Comparison of ENCODE assay signal across 8 mouse cellular contexts in genomic region chr9:22389736-22390245, GRCm38 (mm10). TPM values are rescaled to one million over a fixed set of nuclear protein-coding genes. Genes with fewer than 3 reads are reported as not detected.
DNase-seq lines count a peak whose midpoint lies in the region; ATAC-seq lines count a peak whose summit lies in the region.

No protein-coding gene starts in this region.

- H3K36me3 ChIP-seq in heart, embryonic 11.5 days (ENCODE audit: control insufficient read depth, insufficient read depth, low read length) = no peaks in the 10 kb centered on the region
- H3K36me3 ChIP-seq in hindbrain, embryonic 11.5 days (ENCODE audit: control insufficient read depth, insufficient read depth, low read length) = no peaks in the 10 kb centered on the region
- H3K36me3 ChIP-seq in midbrain, embryonic 12.5 days = no peaks in the 10 kb centered on the region

- H3K4me2 ChIP-seq in heart, embryonic 11.5 days = peak overlapping the region; percentile 87
- peak overlapping the region; percentile 67; the same call in 1 of the 2 replicates for H3K4me2 ChIP-seq in hindbrain, embryonic 11.5 days (replicated peaks; ENCODE audit: low read depth, low read length)
- peak overlapping the region; percentile 62 for H3K4me2 ChIP-seq in midbrain, embryonic 12.5 days (replicated peaks)

- peaks cover 17% of the 10 kb centered on the region for H3K4me1 ChIP-seq in heart, embryonic 11.5 days (ENCODE audit: control insufficient read depth, insufficient read depth, low read length)
- H3K4me1 ChIP-seq in hindbrain, embryonic 11.5 days (replicated peaks; ENCODE audit: control insufficient read depth, insufficient read depth, low read length) = no peaks in the 10 kb centered on the region; the same call in 1 of the 2 replicates
- peaks cover 12% of the 10 kb centered on the region; the same call in 1 of the 2 replicates for H3K4me1 ChIP-seq in midbrain, embryonic 12.5 days

- intact Hi-C loops in left cerebral cortex, postnatal 36 days (cut with DNase I) = no loop called here

- no peaks in the 10 kb centered on the region for H3K27me3 ChIP-seq in heart, embryonic 11.5 days (ENCODE audit: control insufficient read depth, insufficient read depth, low read length)
- no peaks in the 10 kb centered on the region for H3K27me3 ChIP-seq in hindbrain, embryonic 11.5 days (ENCODE audit: control insufficient read depth, insufficient read depth, low read length)
- no peaks in the 10 kb centered on the region for H3K27me3 ChIP-seq in midbrain, embryonic 12.5 days

- DNase-seq in heart, adult 9 months (ENCODE audit: low spot score in 2 of 2) = no peak
- peak; percentile 55 for DNase-seq in adipocyte (ENCODE audit: low spot score)
- no peak for DNase-seq in hindbrain, embryonic 11.5 days (ENCODE audit: low spot score)
- DNase-seq in frontal cortex, postnatal 36 days (ENCODE audit: low spot score in 2 of 2) = no peak
- DNase-seq in left cerebral cortex, postnatal 36 days (ENCODE audit: low spot score in 2 of 2) = no peak
- no peak for DNase-seq in testis, postnatal 14 days (ENCODE audit: low spot score)

- H3K4me3 ChIP-seq in heart, embryonic 11.5 days (ENCODE audit: low read depth, low read length) = peak overlapping the region; percentile 78
- peak overlapping the region; percentile 80; the same call in 1 of the 2 replicates for H3K4me3 ChIP-seq in hindbrain, embryonic 11.5 days (ENCODE audit: low read depth, low read length)
- H3K4me3 ChIP-seq in midbrain, embryonic 12.5 days = peak overlapping the region; percentile 66

- no peaks in the 10 kb centered on the region for H3K9me3 ChIP-seq in heart, embryonic 11.5 days (replicated peaks; ENCODE audit: control insufficient read depth, low read length)
- no peaks in the 10 kb centered on the region for H3K9me3 ChIP-seq in hindbrain, embryonic 11.5 days (ENCODE audit: control insufficient read depth, low read length)
- no peaks in the 10 kb centered on the region for H3K9me3 ChIP-seq in midbrain, embryonic 12.5 days

- H3K27ac ChIP-seq in heart, embryonic 11.5 days (ENCODE audit: low read depth, low read length) = peak overlapping the region; percentile 93
- H3K27ac ChIP-seq in hindbrain, embryonic 11.5 days (ENCODE audit: low read depth, low read length) = peak overlapping the region; percentile 86; the same call in 1 of the 2 replicates
- 0 out of 2 replicates have a peak overlapping the region, but pooled peaks have one; percentile 81 for H3K27ac ChIP-seq in midbrain, embryonic 12.5 days (replicated peaks)

- H3K9ac ChIP-seq in heart, embryonic 11.5 days (ENCODE audit: low read depth, low read length) = peak overlapping the region; percentile 93
- peak overlapping the region; percentile 86; the same call in 1 of the 2 replicates for H3K9ac ChIP-seq in hindbrain, embryonic 11.5 days (ENCODE audit: low read depth, low read length)
- no peak overlapping the region for H3K9ac ChIP-seq in midbrain, embryonic 12.5 days (replicated peaks)

- 65% methylated on average over 6 of the region's 6 CpGs for whole genome bisulfite sequencing in heart, embryonic 11.5 days (ENCODE audit: insufficient replicate concordance)
- 70% methylated on average over 6 of the region's 6 CpGs for WGBS in hindbrain, embryonic 11.5 days
- WGBS in midbrain, embryonic 12.5 days = 73% methylated on average over 6 of the region's 6 CpGs

- no peak for ATAC-seq in heart, embryonic 11.5 days (replicated peaks; ENCODE audit: insufficient number of reproducible peaks, low FRiP score, low TSS enrichment)
- ATAC-seq in hindbrain, embryonic 11.5 days (ENCODE audit: low FRiP score) = no peak
- no peak for ATAC-seq in midbrain, embryonic 12.5 days (ENCODE audit: low FRiP score, low read depth)

RNA-seq across cellular contexts. Expression of gene Anln, which starts 0.8 kb away (rescaled TPM):
- polyA plus RNA-seq in heart, embryonic 11.5 days (2014; fragmentation: Nextera tagmentation; extraction: Ambion mirVana) = 50.1 and 56.3 TPM in 2 replicates
- 34.0 and 40.2 TPM in 2 replicates for polyA plus RNA-seq in hindbrain, embryonic 11.5 days (2014; fragmentation: Nextera tagmentation; extraction: Ambion mirVana)
- polyA plus RNA-seq in midbrain, embryonic 12.5 days (2016; fragmentation: Nextera tagmentation; extraction: Ambion mirVana) = 32.4 and 33.7 TPM in 2 replicates
- total RNA-seq in left cerebral cortex, postnatal 36 days (2021) = 10 to 100 TPM; 12.1 to 12.5 TPM

RNA-seq across cellular contexts. Expression of gene 9530077C05Rik, which starts 21.5 kb away (rescaled TPM):
- polyA plus RNA-seq in heart, embryonic 11.5 days (2014; fragmentation: Nextera tagmentation; extraction: Ambion mirVana) = 2.9 and 3.0 TPM in 2 replicates
- polyA plus RNA-seq in hindbrain, embryonic 11.5 days (2014; fragmentation: Nextera tagmentation; extraction: Ambion mirVana) = 9.3 and 9.8 TPM in 2 replicates
- polyA plus RNA-seq in midbrain, embryonic 12.5 days (2016; fragmentation: Nextera tagmentation; extraction: Ambion mirVana) = 9.8 and 11.8 TPM in 2 replicates
- total RNA-seq in left cerebral cortex, postnatal 36 days (2021) = 1 to 10 TPM; 6.9 to 7.9 TPM
